Mouse (Mus musculus) midbrain, embryonic 13.5 days (tissue): ENCODE results near the gene Myh4. TPM values are rescaled to one million over a fixed set of nuclear protein-coding genes. Genes with fewer than 3 reads are reported as not detected.

Experiments
- ATAC-seq: fragments of 200-750 bp; cut with Nextera tagmentation; 2 replicates; pipeline ENCODE4 v1.8.0; 2017; ENCODE audit warnings: mild to moderate bottlenecking, moderate TSS enrichment, moderate library complexity
- H3K27ac ChIP-seq: fragments of 300-500 bp; sonication (generic); 2 replicates; pipeline ENCODE4 v1.5.1; 2015; ENCODE audit warnings: inconsistent platforms, mild to moderate bottlenecking, moderate library complexity
- H3K27me3 ChIP-seq: fragments of 300-500 bp; sonication (generic); 2 replicates; pipeline ENCODE4 v1.6.1; 2015; ENCODE audit warnings: mild to moderate bottlenecking, inconsistent platforms
- H3K36me3 ChIP-seq: fragments of 300-500 bp; sonication (generic); 2 replicates; pipeline ENCODE4 v1.6.1; 2015; ENCODE audit warnings: mild to moderate bottlenecking, inconsistent platforms
- H3K4me1 ChIP-seq: fragments of 300-500 bp; sonication (generic); replicated peaks from 2 replicates; pipeline ENCODE4 v1.6.1; 2015; ENCODE audit warnings: inconsistent platforms
- H3K4me2 ChIP-seq: fragments of 300-500 bp; sonication (generic); replicated peaks from 2 replicates; pipeline ENCODE4 v1.6.1; 2015; ENCODE audit warnings: moderate library complexity, mild to moderate bottlenecking, inconsistent platforms
- H3K4me3 ChIP-seq: fragments of 300-500 bp; sonication (generic); replicated peaks from 2 replicates; pipeline ENCODE4 v1.5.1; 2015; ENCODE audit warnings: mild to moderate bottlenecking, inconsistent platforms
- H3K9ac ChIP-seq: fragments of 300-500 bp; sonication (generic); replicated peaks from 2 replicates; pipeline ENCODE4 v1.6.1; 2015; ENCODE audit warnings: mild to moderate bottlenecking, inconsistent platforms
- H3K9me3 ChIP-seq: fragments of 300-500 bp; sonication (generic); 2 replicates; pipeline ENCODE4 v1.6.1; 2016; ENCODE audit warnings: mild to moderate bottlenecking, inconsistent platforms
- WGBS: fragments of 180-500 bp; shearing (Covaris S2); methylation state at CpG from one replicate; pipeline ENCODE4 v1.1.7; 2015; 5-methylcytosine and 5-hydroxymethylcytosine counted together
- polyA plus RNA-seq: library from polyadenylated mRNA; unstranded; fragments of >200 nt; fragmentation: Nextera tagmentation; extraction: Ambion mirVana; gene quantifications from 2 replicates; pipeline ENCODE4 v1.2.1, GENCODE M21; 2015

Myh4 gene
- polyA plus RNA-seq, 1 experiment from 2014 or later = not detected

GRCm38 (mm10) chr11:67235639-67236358 lies 2.0 kb upstream of the Myh4 start:
- Histone ChIP-seq H3K27ac (no peak overlapping the region), H3K4me2 (no peak overlapping the region), H3K4me3 (no peak overlapping the region), H3K9ac (no peak overlapping the region), H3K27me3 (no peaks in the 10 kb centered on the region), H3K4me1 (no peaks in the 10 kb centered on the region), H3K9me3 (no peaks in the 10 kb centered on the region), H3K36me3 (no peaks in the 10 kb centered on the region)
- ATAC-seq = no peak
- WGBS = 69% methylated on average over 5 of the region's 5 CpGs

- Histone ChIP-seq H3K4me1 (no peaks in the 10 kb centered on the region), H3K4me2 (no peak overlapping the region), H3K9ac (no peak overlapping the region), H3K36me3 (no peaks in the 10 kb centered on the region), H3K27me3 (no peaks in the 10 kb centered on the region), H3K27ac (no peak overlapping the region), H3K4me3 (no peak overlapping the region), H3K9me3 (no peaks in the 10 kb centered on the region)
- WGBS = 92% methylated on average over 9 of the region's 9 CpGs
- ATAC-seq = no peak
These were observed 1.0 kb upstream of the Myh4 start for GRCm38 (mm10) chr11:67236799-67237198.

DNA sequence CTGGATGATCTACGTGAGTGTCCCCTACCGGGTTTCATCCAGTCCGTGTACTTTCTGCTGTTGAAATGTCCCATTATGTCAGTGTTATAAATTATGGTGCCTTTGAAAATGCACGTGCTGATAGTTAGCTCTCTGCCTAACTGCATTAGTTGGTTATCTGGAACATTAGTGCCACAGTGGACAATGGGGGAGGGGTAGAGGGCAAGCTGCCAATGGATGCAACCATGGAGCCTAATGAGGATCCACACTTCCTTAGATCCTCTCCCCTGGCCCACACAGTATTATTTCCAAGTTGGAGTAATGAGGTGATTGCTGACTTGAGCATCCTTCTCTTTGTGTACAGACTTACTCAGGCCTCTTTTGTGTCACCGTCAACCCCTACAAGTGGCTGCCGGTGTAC lies 3.2 kb downstream of the Myh4 start:
- no peak overlapping the region for H3K4me2 ChIP-seq
- H3K36me3 ChIP-seq = no peaks in the 10 kb centered on the region
- 95% methylated on average over 6 of the region's 6 CpGs for WGBS
- H3K9me3 ChIP-seq = no peaks in the 10 kb centered on the region
- no peak overlapping the region for H3K9ac ChIP-seq
- H3K4me3 ChIP-seq = no peak overlapping the region
- H3K27ac ChIP-seq = no peak overlapping the region
- no peaks in the 10 kb centered on the region for H3K4me1 ChIP-seq
- no peak for ATAC-seq
- no peaks in the 10 kb centered on the region for H3K27me3 ChIP-seq

GRCm38 (mm10) chr11:67253691-67254090 lies 15.9 kb downstream of the Myh4 start:
- no peak for ATAC-seq
- H3K27ac ChIP-seq = no peak overlapping the region
- no peak overlapping the region for H3K4me3 ChIP-seq
- no peaks in the 10 kb centered on the region for H3K4me1 ChIP-seq
- 91% methylated on average over 4 of the region's 4 CpGs for WGBS
- H3K36me3 ChIP-seq = no peaks in the 10 kb centered on the region
- H3K9me3 ChIP-seq = no peaks in the 10 kb centered on the region
- no peak overlapping the region for H3K4me2 ChIP-seq
- no peak overlapping the region for H3K9ac ChIP-seq
- H3K27me3 ChIP-seq = no peaks in the 10 kb centered on the region

- no peak for ATAC-seq
- Histone ChIP-seq H3K9me3 (no peaks in the 10 kb centered on the region), H3K27ac (no peak overlapping the region), H3K27me3 (no peaks in the 10 kb centered on the region), H3K4me3 (no peak overlapping the region), H3K4me2 (no peak overlapping the region), H3K36me3 (no peaks in the 10 kb centered on the region), H3K4me1 (no peaks in the 10 kb centered on the region), H3K9ac (no peak overlapping the region)
- 90% methylated on average over 7 of the region's 7 CpGs for WGBS
These were observed 19.2 kb downstream of the Myh4 start for GRCm38 (mm10) chr11:67257048-67257447.

- Histone ChIP-seq H3K27me3 (no peaks in the 10 kb centered on the region), H3K27ac (no peak overlapping the region), H3K9ac (no peak overlapping the region), H3K4me1 (no peaks in the 10 kb centered on the region), H3K4me2 (no peak overlapping the region), H3K4me3 (no peak overlapping the region), H3K36me3 (no peaks in the 10 kb centered on the region), H3K9me3 (no peaks in the 10 kb centered on the region)
- no peak for ATAC-seq
- WGBS = 85% methylated on average over 6 of the region's 6 CpGs
These were observed 23.1 kb downstream of the Myh4 start for GRCm38 (mm10) chr11:67260956-67261355.

DNA sequence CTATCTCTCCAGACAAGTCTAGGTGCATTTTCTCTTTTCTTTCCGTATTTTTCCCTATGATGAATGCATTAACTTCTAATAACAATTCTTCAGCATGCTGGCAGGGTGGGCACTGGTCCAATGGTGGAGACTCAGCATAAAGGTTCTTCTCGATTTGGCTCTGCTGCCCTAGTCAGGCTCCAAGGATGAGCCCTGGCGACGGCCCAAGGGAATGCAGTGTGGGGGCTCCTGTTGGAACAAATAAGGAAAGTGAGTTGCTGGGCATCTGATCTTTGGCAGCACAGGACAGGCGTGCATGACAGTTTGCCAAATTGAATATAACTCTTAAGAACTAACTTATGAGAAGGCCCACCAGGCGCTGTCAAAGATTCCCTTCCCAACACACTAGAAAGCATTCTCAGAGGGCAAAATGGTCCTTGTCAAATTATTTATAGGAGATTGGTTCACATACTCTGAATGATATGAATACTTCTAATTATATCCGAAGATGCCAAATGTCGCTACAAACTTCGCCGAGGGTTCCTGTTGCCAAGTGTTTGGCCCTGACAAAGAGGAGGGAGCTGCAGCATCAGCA lies 38.9 kb downstream of the Myh4 start, which contains the start of gene Myh8:
TSS of gene Myh8 (plus strand) at position 524 of the 574 bp plus-strand sequence.
- ATAC-seq = no peak
- Histone ChIP-seq H3K27me3 (no peaks in the 10 kb centered on the region), H3K4me1 (no peaks in the 10 kb centered on the region), H3K36me3 (no peaks in the 10 kb centered on the region), H3K27ac (no peak within 1 kb of the TSS), H3K4me2 (no peak within 1 kb of the TSS), H3K9me3 (no peaks in the 10 kb centered on the region), H3K9ac (no peak within 1 kb of the TSS), H3K4me3 (no peak within 1 kb of the TSS)
- WGBS = 80% methylated on average over 10 of the region's 10 CpGs

- 84% methylated on average over 1 of the region's 1 CpGs for WGBS
- no peaks in the 10 kb centered on the region for H3K36me3 ChIP-seq
These were observed 55.6 kb downstream of the Myh4 start for GRCm38 (mm10) chr11:67293440-67293839.

More at GRCm38 (mm10) chr11:67293440-67293839, 55.6 kb downstream of the Myh4 start:
- H3K9ac ChIP-seq = no peak overlapping the region
- H3K9me3 ChIP-seq = no peaks in the 10 kb centered on the region
- no peaks in the 10 kb centered on the region for H3K4me1 ChIP-seq
- no peaks in the 10 kb centered on the region for H3K27me3 ChIP-seq
- no peak overlapping the region for H3K4me3 ChIP-seq
- no peak overlapping the region for H3K4me2 ChIP-seq
- ATAC-seq = no peak
- no peak overlapping the region for H3K27ac ChIP-seq

Other genes with a start within 250 kb of the Myh4 start
- 0.89 and 0.93 TPM in 2 replicates for gene Tmem220, start 212.9 kb upstream of the Myh4 start, polyA plus RNA-seq
- 37.0 and 38.5 TPM in 2 replicates for gene Adprm, start 185.4 kb upstream of the Myh4 start, polyA plus RNA-seq
- gene Sco1, start 185.4 kb upstream of the Myh4 start, polyA plus RNA-seq = 15.1 and 16.4 TPM in 2 replicates
- 0.35 and 0.39 TPM in 2 replicates for gene Myh3, start 159.7 kb upstream of the Myh4 start, polyA plus RNA-seq
- not detected in 2 replicates for gene Myh2, start 67.0 kb upstream of the Myh4 start, polyA plus RNA-seq
- not detected in 2 replicates for gene Myh1, start 38.0 kb upstream of the Myh4 start, polyA plus RNA-seq
- gene Myh8, start 39.1 kb downstream of the Myh4 start, polyA plus RNA-seq = 0.54 and 0.75 TPM in 2 replicates
- gene Myh13, start 83.6 kb downstream of the Myh4 start, polyA plus RNA-seq = not detected in 2 replicates
- 11.9 TPM in 2 replicates for gene Gas7, start 217.4 kb downstream of the Myh4 start, polyA plus RNA-seq